Mouse (Mus musculus) MEL (cell line): ENCODE measurements around the gene Srgap1.

ENCODE experiments used
- CTCF ChIP-seq, 3 experiments: IDR thresholded peaks in 2 of 3; conservative IDR thresholded peaks in 1 of 3; 2 replicates each; pipeline ENCODE4 v1.5.1; 2011 to 2012; ENCODE audit warnings: low read length in 3 of 3, low read depth in 2 of 3, mild to moderate bottlenecking in 2 of 3, improper control_type of control experiment in 1 of 3, inconsistent platforms in 1 of 3, mixed read lengths in 1 of 3, moderate library complexity in 1 of 3; ENCODE audit not compliant: control insufficient read depth in 1 of 3, insufficient read depth in 1 of 3, poor library complexity in 1 of 3, severe bottlenecking in 1 of 3
- HCFC1 ChIP-seq: IDR thresholded peaks from 2 replicates; pipeline ENCODE4 v1.6.1; 2012; ENCODE audit warnings: low read depth, mild to moderate bottlenecking, inconsistent platforms, low read length, improper control_type of control experiment, moderate library complexity
- MAFK ChIP-seq: IDR thresholded peaks from 2 replicates; pipeline ENCODE4 v1.6.1; 2011; ENCODE audit warnings: low read depth, mild to moderate bottlenecking, low read length, improper control_type of control experiment, borderline replicate concordance
- MYC ChIP-seq: IDR thresholded peaks from 2 replicates; pipeline ENCODE4 v1.6.1; 2011; ENCODE audit warnings: low read depth, mild to moderate bottlenecking, low read length, improper control_type of control experiment, moderate library complexity
- ZC3H11A ChIP-seq: IDR thresholded peaks from 2 replicates; pipeline ENCODE4 v1.6.1; 2012; ENCODE audit warnings: low read depth, mild to moderate bottlenecking, inconsistent platforms, low read length, improper control_type of control experiment

DNA sequence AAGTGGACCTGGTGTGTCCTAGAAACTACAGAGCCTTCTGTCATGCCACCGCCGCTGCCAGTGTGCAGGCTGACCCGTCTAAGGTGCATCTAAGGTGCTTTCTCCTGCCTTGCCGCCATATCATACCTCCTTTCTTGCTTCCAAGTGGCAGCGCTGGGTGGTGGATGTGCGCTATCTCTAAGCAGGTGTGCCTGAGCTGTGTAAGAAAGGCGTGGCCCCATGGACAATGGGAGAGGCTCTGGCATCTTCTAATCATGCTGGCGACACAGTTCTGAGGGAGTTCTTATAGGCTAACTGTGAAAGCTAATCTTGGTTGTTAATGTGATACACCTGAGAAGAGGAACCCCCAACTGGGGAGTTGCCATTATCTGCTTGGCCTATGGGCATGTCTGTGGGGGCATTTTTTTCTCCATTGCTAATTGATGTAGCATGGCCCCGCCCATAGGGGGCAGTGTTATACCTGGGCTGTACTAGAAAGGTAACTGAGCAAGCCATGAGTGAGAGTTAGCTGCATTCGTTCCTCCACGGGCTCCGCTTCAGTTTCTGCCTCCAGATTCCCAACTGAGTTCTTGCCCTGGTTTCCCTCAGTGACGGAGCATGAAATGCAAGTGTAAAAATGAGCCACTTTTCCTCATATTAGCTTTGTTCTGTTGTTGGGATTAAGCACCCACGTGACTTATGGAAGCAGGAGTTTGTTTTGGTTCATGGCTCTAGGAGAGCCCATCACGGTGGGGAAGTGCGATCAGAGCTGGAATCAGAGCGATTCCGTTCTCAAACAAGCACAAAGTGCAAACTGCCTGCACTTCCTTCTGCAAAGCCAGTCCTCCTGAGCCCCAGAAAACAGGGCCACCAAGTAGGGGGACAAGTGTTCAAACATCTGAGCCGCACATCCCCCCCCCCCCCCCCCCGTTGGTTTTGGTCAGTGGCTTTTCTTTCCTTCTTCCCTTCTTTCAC is 276.2 kb downstream of the Srgap1 start:
- TF ChIP-seq HCFC1, result no peak
- TF ChIP-seq MAFK, result no peak
- TF ChIP-seq CTCF (IDR thresholded peaks at IDR 0.05 in 2 of 3, conservative IDR thresholded peaks at IDR 0.05 in 1 of 3; ENCODE audit: control insufficient read depth in 1 of 3, insufficient read depth in 1 of 3, low read depth in 2 of 3, low read length in 3 of 3, poor library complexity in 1 of 3, severe bottlenecking in 1 of 3), result peak; percentile 47 to 48 (median 48)
- no peak for TF ChIP-seq ZC3H11A
- TF ChIP-seq MYC, result no peak
